Mouse (Mus musculus): ENCODE measurements around the gene Fktn.

GRCm38 (mm10) chr4:53789346-53789745, 75.5 kb downstream of the Fktn start:
- no peak for TF ChIP-seq CTCF (IDR thresholded peaks at IDR 0.05; ENCODE audit: extremely low read depth, insufficient read depth, insufficient read length, insufficient replicate concordance)
- no peak for TF ChIP-seq POLR2A (IDR thresholded peaks at IDR 0.05; ENCODE audit: low read depth, low read length)

Measured in spleen, adult 2 months (tissue).